Mouse (Mus musculus) G1E (cell line): ENCODE measurements around the gene Apod.

Experiments used
- CTCF ChIP-seq: IDR thresholded peaks from 2 replicates; pipeline ENCODE4 v1.5.1; 2012; ENCODE audit warnings: low read depth, low read length, inconsistent platforms, mixed read lengths
- GATA2 ChIP-seq: IDR thresholded peaks from 2 replicates; pipeline ENCODE4 v1.6.1; 2012; ENCODE audit warnings: low read depth, low read length, inconsistent platforms, borderline replicate concordance

GRCm38 (mm10) chr16:31300467-31300866 is 14.1 kb downstream of the Apod start:
- no peak for TF ChIP-seq CTCF
- TF ChIP-seq GATA2 = no peak
